Mouse (Mus musculus) kidney, adult 18-20 months (tissue): Measurements from ENCODE around the gene G430095P16Rik.
A peak's percentile ranks its signal among the peaks of the same experiment; 100 is the strongest.

ENCODE experiments used
- DNase-seq: peaks from one replicate; pipeline ENCODE4 v3.0.0; 2021

The G430095P16Rik gene

DNA sequence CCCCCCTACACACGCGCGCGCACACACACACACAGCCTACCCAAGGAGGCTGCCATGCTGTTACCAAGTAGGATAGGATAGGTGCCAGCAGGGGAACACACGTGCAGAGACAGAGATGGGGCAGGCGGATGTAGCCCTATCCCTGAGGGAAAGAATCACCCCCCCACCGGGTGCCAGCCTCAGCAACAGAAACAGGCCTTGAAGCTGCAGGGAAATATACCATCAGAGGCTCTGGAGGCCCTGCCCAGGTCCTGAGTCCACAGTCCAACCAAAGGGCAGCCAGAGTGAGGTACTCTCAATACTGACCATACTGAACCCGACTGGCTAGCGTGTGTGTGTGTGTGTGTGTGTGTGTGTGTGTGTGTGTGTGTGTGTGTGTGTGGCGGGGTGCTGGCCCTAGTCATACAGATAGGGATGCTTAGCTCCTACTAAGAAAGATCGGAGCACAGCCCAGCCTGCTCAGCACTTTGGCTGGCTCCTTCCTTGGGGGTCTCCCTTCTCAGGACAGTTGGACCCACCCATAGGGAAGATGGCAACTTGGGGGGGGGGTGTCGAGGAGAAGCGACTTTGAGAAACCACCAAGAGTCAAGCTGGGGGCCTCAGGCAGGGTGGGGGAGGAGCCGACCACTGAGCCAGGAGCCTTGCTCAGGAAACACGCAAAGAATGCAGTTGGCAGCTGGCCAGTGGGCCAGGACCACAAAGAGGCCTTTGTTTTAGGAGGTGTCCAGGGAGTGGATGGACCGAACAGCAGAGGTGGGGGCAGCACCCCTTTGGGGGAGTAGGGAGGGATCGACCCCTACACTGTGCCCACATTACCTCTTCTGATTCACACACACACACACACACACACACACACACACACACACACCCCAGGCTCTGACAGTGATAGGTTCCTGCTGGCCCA is 21.0 kb downstream of the G430095P16Rik start:
- DNase-seq = peak; percentile 71

DNA sequence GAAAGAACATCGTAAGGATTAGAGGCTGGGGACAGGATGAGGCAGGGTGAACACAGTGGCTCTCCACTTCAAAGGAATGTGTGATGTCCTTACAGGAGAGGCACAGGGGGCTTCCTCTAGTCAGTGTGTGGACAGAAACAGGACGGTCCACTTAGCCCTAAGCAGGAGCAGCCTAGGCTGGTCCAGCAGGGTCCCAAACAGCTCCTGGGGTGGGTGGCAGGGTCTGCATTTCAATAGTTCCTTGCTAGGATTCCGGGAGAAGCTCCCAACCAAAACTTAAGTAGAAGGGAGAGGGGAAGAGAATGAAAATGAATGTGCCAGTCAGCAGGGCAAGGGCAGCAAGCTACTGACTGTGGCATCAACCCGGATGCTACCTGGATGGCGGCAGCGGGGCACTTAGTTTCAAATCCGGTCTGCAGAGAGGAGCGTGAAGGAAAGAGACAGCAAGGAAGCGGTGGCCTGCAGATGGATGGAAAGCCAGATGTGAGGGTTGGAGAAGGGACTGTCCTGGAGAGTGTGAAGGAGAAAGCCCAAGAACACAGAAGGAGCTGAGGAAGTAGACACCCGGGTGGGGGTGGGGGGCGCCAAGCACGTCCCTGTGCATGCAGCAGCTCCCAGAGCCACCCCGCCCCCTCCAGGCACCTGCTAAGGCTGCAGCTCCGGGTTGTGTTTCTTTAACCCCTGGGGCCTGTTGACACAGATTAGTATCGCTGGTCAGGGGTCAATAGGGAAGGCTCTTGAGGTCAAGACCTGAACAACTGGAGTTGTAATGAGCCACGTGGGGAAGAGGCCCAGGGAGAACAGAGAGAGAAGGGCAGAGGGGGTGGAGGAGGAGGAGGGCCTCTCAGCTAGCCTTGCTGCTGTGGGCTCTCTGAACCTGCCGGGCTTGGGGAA is 22.5 kb downstream of the G430095P16Rik start:
- DNase-seq = no peak

DNA sequence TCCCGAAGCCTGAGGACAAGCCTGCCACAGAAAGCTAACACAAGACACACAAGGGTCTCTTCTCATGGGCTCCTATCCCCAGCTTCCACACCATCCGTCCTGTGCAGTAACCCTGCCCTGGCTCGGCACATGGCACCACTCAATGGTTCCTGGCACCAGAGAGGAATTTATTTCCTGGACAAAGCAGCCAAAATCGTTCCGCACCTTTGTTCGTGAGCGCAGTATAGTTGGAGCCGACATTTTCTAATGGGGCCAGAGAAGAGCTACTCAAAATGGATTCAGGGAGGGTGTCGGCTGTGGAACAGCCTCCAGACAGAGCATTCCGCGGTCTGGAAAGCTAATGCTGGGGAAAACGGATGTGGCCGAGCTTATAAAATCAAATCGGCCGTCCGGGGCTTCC is 26.7 kb downstream of the G430095P16Rik start:
- no peak for DNase-seq

DNA sequence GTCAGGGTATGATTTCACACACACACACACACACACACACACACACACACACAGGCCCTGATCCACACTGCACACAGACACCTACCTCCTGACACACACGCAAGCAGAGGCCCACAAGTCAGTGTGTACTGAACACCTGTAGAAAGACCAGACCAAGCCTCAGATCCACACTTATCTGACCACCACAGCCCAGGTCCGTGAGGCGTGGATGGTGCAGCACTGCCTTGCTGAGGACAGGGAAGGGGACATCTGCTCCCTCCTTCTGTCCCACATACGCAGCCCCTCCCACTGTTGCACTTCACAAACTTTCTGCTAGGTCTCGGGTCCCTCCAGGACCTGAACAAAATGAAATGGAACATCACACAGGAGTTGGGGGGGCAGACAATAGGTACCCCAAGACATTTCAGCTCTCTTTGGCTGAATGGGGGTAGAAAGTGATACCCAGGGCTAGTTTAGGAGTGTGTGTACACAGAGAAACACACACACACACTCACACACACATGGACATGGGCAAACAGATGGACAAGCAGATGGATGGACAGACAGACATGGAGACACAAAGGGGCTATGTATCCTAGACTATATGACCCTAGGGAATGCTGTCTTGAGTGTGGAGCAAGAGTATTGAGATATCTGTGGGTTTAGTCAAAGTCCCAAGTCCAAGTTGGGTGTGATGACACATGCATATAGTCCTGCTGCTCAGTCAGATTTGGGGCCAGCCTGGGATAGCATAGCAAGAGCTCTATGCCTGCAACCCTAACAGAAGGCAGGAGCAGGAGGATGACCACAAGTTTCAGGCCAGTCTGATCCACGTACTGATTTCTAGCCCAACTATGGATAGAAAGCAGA is 30.2 kb downstream of the G430095P16Rik start:
- DNase-seq = no peak

DNA sequence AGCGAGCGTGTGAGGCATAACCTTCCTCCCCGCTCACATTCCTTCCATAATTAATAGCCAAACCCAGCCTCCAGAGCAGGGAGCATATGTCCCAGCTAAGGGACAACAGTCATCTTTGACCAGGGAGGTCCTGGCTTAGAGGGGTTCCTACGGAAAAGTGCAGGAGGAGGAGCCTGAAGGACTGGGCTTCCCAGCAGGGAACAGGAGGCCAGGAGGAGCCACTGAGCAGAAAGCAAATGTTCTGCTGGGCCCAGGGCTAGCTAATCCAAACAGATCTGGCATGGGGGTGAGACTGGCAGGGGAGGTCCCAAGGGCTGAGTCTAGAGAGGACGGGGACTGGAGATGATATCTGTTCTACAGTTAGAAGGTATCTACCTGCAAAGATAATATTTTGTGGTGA is 34.7 kb downstream of the G430095P16Rik start:
- no peak for DNase-seq

DNA sequence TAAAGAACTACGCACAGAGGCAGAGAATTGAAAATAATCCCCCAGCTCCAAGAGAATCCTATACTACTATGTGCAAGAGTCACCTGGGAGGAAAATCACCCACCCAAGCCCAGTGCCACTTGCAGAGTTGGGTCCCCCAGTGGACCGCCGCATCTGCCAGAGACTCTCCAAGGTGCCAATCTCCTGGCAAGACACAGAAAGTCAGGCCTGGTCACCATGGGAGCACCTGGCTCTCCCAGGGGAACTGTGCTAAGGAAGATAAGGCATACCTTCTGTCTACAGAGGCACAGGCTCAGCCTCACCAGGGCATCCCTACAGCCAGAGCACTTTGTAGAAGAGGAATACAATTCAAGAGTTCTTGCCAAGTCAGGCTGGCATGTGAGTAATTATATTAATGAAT is 35.5 kb downstream of the G430095P16Rik start:
- no peak for DNase-seq

DNA sequence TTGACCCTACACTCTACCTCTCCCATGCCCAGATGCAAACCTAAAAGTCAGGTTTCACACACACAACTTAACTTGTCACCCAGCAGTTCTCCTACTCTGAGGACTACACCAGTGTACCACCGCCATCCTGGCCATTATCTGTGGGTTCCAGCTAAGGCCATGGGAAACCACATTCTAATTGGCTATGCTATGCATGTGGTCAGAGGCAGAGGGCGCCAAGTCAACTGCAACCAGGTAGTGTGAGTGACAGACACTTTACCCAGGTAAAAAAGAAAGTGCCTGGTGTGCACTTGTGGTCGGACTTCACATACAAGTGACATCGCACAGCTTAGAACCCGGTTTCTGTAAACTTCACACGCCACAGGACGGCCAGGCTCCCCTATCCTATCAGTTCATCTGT is 36.3 kb downstream of the G430095P16Rik start:
- peak; percentile 63 for DNase-seq

DNA sequence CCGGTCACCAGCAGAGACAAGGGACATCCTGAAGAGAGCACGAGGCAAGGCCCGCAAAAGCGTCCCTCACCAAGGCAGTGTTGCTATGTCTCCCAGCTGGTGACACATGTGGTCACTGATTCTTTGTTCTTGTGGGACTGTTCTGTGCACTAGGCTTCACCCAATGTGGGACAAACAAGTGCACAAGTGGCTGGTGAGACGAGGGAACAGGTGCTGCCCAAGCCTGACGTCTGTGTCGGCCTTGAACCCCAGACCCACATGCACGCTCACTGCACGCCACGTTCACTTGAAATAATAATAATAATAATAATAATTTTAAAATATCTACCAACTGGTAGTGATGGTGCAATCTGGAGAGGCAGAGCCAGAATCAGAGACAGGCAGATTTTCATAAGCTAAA is 36.9 kb downstream of the G430095P16Rik start:
- DNase-seq = no peak

DNA sequence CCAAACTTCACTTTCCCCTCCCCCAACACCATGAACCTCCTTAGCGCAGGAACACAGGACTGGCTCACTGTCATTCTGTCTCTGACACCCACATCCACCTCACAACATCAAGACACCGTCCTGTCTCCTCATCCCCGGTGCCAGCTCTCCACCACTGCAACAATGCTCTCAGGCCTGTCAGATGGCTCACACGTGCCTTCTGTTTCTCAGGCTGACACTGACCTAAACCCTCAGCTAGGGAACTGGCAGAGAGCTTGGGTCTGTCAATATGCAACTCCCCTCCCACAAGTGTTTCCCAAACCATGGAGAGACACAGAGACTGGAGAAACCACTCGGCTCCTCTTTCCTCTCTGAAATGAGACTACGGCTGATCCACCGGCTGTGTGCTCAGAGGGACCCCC is 37.6 kb downstream of the G430095P16Rik start:
- no peak for DNase-seq

DNA sequence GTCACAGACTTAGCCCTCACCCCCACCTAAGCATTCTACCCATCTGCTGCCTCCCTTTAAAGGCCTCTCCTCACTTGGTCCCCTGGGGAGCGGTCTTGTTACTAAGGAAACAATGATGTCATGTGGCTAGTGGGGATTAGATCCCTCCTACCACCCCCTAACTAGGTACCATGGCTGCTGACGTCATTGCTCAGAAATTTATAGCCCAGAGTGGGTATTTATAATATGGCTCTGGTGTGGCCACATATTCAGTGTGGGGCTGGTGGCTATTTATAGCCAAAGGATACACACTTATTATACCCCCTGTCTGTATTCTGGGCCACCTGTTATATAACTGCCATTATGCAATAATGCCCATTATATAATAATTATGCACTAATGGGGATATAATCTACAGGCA is 38.1 kb downstream of the G430095P16Rik start:
- no peak for DNase-seq

DNA sequence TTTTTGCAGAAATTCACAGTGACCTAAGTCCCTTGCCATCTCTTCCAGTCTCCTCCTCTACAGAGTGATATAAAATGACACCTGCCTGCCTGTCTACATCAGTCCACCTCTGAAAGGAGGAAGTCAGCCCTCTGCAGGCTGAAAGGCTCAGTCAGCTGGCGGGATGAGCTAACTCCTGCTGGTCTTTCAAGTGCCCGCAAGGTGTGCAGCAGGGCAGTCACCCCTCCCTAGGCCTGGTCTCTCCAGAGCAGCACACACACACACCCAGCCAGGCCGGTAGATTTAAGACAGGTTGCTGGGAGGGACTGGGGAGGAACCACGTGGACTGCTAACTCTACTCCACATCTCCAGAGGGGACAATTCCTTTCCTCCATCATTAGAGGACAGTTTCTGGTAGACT is 41.3 kb downstream of the G430095P16Rik start:
- DNase-seq = no peak

DNA sequence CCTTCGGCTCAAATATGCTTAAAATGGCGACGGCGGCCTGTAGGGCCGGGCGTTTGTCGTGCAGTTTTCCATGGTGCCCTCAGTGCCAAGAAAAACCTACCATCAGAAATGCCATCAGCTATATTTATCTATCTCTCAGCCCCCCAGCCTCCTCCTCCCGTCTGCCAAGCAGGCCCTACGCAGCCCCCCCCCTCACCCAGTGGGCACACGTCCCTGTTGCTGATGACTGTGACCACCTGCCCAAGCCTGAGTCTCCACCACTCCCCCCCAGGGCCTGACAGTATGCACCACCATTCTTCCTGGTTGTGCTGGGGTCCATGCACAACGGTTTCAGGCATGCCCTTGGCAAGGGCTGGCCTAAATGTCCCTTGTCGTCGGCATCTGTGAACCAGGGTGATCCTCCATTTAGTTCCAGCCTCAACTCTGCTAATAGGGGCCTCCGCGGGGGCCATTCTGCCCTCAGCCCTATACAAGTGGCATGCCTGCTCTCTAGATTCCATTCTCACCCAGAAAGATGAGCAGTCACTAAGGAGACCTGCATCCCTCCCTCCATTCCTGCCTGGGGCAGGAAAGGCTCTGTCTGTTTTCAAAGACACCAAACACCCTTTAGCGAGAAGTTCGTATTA is 42.2 kb downstream of the G430095P16Rik start:
- DNase-seq = no peak

DNA sequence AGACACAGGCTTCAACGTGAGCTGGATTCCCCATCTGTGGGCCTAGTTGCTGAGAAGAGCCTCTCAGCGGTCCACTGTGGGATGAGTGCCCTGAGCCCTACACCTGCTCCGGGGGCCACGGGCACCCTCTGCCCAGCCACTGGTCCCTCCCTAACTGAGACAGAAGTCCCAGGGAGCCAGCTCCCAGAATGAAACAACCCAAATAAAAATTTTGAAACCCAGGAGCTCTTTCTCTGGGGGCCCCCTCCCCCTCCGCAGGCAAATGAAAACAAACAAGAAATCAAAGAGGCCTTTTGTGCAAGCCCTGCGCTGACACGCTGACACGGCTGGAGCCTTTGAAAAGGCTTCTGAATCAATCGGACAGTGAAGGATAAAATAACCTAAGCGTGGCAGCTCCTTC is 42.8 kb downstream of the G430095P16Rik start:
- DNase-seq = no peak

DNA sequence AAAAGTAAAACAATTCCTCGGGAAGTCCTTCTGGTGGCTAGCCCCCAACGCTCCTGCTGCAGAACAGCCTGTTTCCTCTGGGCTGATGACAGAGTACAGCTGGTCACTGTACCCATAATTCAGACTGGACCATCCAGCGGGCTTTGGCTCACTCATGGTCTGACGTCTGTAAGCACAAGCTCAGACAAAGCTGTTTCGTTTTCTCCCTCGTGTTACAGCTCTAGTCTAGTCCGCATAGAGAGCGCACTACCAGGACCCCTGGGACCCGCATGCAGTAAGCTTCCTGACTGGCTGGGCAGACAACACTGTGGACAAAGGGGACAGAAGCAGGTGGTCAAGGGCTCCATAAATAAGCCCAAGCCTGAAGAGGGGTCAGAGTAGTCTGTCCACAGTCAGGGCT is 43.6 kb downstream of the G430095P16Rik start:
- no peak for DNase-seq

DNA sequence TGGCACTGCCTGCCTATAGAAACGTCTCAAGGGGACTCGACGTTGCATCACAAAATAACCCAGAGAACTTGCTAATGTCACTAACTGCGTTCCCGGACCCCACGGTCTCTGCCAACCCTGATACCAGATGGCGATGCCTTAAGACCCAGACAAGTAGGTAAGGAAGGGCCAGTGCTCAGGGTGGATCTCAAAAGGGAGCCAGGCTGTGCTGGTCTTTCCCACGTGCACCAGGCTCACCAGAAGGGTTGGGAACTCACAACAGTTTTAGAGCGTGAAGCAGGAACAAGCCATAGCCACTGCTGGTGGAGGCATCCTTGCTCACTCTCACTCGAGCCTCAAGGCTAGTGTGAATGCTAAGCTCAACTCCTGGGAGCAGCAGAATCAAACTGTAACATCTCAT is 44.4 kb downstream of the G430095P16Rik start:
- DNase-seq = no peak

DNA sequence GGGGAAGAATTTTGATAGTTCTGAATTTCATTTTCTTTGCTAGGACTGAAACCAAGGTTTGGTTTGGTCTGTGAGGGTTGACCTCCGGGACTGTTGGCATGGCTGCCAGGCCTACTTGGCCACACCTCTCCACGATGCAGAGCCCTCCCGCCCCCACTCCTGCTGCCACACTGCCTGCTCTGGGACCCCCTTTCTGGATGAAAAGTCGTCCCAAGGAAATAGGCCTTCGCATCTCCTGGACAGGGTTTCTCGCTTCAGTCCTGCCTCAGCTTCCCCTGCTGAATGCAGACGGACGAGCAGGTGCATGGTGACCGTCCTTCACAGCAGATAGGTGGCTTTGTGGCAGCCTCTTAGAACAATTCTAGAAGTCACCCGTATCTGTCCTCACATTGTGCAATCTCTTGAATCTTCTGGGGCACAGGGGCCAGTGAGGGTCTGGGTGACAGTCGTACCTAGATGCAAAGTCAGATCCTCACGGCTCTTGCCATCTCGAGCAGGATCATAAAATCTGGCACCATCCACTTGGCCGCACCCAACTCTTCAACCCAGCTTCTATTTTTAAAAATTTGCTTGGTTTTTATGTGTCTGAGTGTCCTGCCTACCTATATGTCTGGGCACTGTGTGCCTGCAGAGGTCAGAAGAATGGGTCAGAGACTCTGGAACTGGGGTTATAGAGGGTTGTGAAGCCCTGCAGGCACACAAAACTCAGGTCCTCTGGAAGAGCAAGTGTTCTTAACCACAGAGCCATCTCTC is 45.7 kb downstream of the G430095P16Rik start:
- DNase-seq = no peak

DNA sequence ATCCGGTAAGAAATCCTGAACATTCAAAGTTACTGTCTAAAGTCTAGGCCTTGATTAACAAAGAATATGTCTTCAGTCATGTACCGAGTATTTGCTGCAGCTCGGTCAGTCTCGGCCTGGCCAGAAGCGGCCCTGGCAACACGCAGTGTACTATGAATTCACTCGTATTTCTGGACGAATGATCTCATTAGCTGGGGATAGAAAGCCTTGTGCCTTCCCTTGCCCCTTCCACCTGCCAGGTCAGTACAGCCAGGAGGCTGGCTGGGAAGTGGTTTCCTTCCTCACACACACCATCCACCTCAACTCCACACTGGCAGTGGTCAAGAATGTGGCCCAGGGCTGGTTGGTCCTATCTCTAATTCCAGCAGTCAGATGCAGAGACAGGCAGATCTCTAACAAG is 46.5 kb downstream of the G430095P16Rik start:
- DNase-seq = no peak

DNA sequence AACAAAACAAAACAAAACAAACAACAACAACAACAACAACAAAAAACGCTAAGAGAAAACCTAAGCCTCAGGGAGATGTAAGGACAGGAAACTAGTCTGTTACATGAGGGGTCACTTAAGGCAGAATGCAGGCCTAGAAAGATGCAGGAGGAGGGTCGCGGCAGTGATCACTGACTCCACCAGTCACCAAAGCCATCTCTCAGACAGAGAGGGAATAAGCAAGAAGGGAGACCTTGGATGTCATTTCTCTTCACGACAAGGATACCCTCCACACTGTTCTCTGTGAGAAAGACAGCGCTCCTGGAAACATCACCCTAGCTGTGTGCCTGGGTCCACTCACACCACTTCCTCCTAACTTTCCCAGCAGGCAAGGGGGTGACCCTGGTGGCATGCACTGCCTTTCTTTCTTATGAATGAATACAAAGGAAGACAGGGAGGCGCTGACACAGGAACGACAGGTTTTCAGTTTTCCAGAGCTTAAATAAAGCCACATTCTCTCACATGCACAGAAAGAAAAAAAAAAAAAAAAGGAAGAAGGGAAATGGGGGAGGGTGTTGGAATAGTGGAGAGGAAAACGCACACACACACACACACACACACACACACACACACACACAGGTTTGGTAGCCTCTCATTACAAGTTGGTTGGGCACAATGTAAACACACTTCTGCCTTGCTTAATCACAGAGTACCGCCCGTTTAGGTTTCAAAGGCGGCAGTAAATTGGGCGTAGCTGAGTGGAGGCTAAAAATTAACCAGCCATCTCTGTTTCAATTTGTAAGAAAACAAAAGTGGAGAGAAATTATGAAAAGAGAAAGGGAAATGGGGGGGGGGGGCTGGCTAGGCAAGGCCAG is 47.5 kb downstream of the G430095P16Rik start:
- no peak for DNase-seq

DNA sequence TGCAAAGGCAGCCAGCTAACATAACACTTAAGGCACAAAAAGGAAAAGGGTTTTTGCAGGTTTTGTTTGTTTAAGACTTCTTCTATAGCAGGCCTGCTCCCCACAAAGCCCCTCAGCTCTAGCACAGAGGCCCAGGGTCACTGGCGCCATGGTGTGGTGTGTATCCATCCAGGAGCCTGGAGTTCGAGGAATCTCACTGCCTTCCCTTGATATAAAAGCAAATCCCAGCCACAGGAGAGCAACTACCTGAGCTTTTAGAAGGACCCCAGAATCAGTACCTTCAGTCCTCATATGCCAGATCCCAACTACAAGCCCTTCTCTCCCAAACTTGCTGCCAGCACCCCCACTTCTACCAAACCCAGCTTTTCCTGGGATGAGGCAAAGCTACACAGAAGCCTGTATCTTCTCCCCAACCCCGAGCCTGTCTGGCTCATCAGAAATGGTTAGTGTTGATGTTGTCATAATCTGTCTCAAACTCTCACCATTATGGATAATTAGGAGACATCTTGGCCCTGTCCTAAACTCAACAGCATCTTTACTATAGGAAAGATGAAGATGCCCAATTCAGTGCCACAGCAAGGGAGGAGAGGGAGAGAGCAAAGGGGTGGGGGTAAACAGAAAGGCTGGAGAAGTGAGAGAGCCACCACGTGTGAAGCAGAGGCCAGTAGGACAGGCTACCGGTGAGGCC is 48.3 kb downstream of the G430095P16Rik start:
- DNase-seq = no peak

DNA sequence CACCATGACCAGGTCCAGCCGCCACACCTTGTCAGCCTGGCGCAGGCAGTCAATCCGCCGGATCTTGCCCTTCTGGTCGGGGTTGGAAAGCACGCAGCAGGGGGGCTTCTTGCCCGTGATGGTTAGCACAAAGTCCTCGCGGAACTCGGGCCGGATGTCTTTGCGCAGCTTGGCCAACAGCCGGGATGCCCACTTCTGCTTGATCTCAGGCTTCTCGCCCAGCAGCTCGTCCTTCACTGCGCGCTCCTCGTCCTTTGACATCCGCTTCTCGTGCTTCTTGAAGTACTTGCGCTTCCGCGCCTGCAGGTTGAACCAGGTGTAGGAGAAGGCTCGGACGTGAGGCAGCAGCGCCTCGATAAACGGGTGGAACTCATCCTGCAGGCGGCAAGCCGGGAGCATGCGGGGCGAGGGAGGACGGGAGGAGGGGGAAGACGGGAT is 49.2 kb downstream of the G430095P16Rik start:
- no peak for DNase-seq
